Mouse (Mus musculus): ENCODE measurements around the gene Wdr37. TPM values are rescaled to one million over a fixed set of nuclear protein-coding genes. Genes with fewer than 3 reads are reported as not detected.

The Wdr37 gene
- polyA plus RNA-seq, 1 experiment from 2014 or later, result 17.5 TPM

DNA sequence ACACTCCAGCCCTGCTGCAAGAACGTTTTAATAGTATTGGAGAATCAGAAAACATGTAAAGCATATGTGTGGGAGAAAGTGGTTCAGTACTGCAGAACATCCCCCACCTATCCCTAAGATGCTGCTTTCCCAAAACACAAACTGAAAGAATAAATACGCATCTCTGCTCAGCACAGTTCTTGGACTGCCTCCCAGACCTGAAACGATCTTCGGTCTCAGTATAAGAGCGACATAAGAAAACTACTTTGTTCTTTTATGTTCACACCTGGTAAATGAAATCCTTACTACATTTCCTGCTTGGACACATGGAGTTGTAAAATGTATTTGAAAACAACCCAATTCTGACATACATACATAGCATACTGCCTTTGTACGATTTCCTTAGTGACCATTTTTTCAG, 71.1 kb downstream of the Wdr37 start:
- H3K4me2 ChIP-seq, result no peak overlapping the region
- DNase-seq (ENCODE audit: low spot score) (no peak), ATAC-seq (replicated peaks; ENCODE audit: low FRiP score) (no peak)
- 86% methylated on average over 6 of the region's 6 CpGs for WGBS
- no peaks in the 10 kb centered on the region for H3K9me3 ChIP-seq (ENCODE audit: control insufficient read depth, low read length)
- no peaks in the 10 kb centered on the region for H3K27me3 ChIP-seq (replicated peaks; ENCODE audit: control insufficient read depth, insufficient read depth, low read length)
- H3K27ac ChIP-seq (ENCODE audit: low read depth, low read length), result no peak overlapping the region
- no peak overlapping the region for H3K4me3 ChIP-seq (ENCODE audit: low read depth, low read length)
- no peaks in the 10 kb centered on the region for H3K4me1 ChIP-seq (replicated peaks; ENCODE audit: control insufficient read depth, insufficient read depth, low read length)
- H3K36me3 ChIP-seq (ENCODE audit: control insufficient read depth, insufficient read depth, low read length), result no peaks in the 10 kb centered on the region
- no peak overlapping the region for H3K9ac ChIP-seq (ENCODE audit: low read depth, low read length)

DNA sequence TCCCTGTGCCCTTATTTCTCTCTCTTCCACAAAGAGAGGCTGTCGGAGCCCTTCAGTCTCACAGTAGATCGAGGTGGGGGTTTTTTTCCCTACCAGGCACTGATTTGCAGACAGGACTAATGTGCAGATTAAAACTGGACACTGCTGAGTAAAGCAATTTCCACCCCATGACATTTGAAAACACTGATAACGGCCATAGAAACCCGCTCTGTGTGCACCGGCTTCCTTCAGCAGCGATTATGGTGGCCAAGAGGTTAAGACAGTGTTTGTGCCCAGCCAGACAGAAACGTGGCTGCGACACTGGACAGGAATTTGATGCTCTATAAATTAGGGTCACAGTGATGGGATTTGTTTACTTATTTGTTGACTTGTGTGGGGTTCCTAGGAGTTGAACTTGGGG, 78.5 kb downstream of the Wdr37 start:
- H3K27ac ChIP-seq (ENCODE audit: low read depth, low read length), result no peak overlapping the region
- H3K4me1 ChIP-seq (replicated peaks; ENCODE audit: control insufficient read depth, insufficient read depth, low read length), result no peaks in the 10 kb centered on the region
- ATAC-seq (replicated peaks; ENCODE audit: low FRiP score) (no peak), DNase-seq (ENCODE audit: low spot score) (no peak)
- WGBS, result 72% methylated on average over 8 of the region's 8 CpGs
- no peaks in the 10 kb centered on the region for H3K36me3 ChIP-seq (ENCODE audit: control insufficient read depth, insufficient read depth, low read length)
- H3K9me3 ChIP-seq (ENCODE audit: control insufficient read depth, low read length), result no peaks in the 10 kb centered on the region
- no peaks in the 10 kb centered on the region for H3K27me3 ChIP-seq (replicated peaks; ENCODE audit: control insufficient read depth, insufficient read depth, low read length)
- no peak overlapping the region for H3K4me3 ChIP-seq (ENCODE audit: low read depth, low read length)
- H3K4me2 ChIP-seq, result no peak overlapping the region
- H3K9ac ChIP-seq (ENCODE audit: low read depth, low read length), result no peak overlapping the region

DNA sequence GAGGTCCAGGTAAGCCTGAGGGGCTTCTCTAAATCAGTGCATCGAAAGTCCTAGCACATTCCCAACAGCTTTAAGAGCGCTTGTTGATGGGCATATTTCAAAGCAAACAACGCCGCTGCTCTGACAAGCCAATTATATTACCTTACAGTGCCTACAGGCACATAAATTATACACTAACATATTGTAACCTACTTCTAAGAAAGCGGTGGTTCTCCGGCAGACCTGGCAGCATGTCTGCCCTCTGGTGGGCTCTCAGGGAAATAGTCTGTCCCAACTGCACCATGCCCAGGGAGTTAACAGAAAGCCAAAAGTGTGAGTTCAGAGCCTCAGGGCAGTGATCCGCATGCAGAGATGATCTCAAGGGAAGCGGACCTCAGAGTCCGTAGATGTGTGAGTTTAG, 86.5 kb downstream of the Wdr37 start:
- Histone ChIP-seq H3K27ac (ENCODE audit: low read depth, low read length) (no peak overlapping the region), H3K9ac (ENCODE audit: low read depth, low read length) (no peak overlapping the region), H3K4me1 (replicated peaks; ENCODE audit: control insufficient read depth, insufficient read depth, low read length) (no peaks in the 10 kb centered on the region), H3K27me3 (replicated peaks; ENCODE audit: control insufficient read depth, insufficient read depth, low read length) (no peaks in the 10 kb centered on the region), H3K4me2 (no peak overlapping the region), H3K36me3 (ENCODE audit: control insufficient read depth, insufficient read depth, low read length) (no peaks in the 10 kb centered on the region), H3K9me3 (ENCODE audit: control insufficient read depth, low read length) (no peaks in the 10 kb centered on the region), H3K4me3 (ENCODE audit: low read depth, low read length) (no peak overlapping the region)
- no peak for ATAC-seq (replicated peaks; ENCODE audit: low FRiP score)
- DNase-seq (ENCODE audit: low spot score), result no peak
- 38% methylated on average over 9 of the region's 9 CpGs for WGBS

DNA sequence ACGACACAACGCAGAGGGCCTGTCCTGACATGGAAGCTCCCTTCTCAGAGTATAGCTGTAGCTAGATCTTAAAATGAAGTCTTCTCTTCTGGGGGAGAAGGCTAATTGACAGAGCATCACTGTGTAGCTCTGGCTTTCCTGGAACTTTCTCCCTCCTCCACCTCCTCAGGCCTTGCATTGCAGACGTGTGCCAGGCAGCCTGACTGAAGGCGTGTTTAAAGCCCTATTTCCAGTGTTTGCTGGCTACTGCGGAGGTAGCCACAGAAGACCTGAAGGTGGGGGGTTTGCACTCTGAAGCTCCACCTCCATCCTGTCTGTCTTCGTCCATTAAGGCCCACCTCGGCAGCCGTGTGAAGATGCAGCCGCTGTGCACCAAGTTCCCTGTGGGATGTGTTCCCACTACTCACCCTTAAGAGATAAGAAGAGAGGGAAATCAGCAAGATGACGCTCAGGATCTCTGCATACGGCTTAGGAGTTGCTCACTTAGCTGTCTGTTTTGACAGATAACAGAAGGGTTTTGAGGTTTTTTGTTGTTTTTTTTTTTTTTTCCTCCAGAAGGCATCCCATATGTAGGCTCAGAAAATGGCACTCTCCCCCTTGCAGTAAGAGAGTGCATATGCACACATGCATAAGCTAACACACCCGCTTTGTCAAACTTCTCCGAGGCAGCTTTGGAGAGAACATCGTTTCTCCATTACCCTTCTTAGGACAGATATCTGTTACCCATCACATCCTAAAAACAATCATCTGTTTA, 87.2 kb downstream of the Wdr37 start:
- no peaks in the 10 kb centered on the region for H3K4me1 ChIP-seq (replicated peaks; ENCODE audit: control insufficient read depth, insufficient read depth, low read length)
- no peak overlapping the region for H3K27ac ChIP-seq (ENCODE audit: low read depth, low read length)
- DNase-seq (ENCODE audit: low spot score) (no peak), ATAC-seq (replicated peaks; ENCODE audit: low FRiP score) (no peak)
- H3K4me2 ChIP-seq, result no peak overlapping the region
- WGBS, result 49% methylated on average over 14 of the region's 14 CpGs
- no peaks in the 10 kb centered on the region for H3K9me3 ChIP-seq (ENCODE audit: control insufficient read depth, low read length)
- no peak overlapping the region for H3K9ac ChIP-seq (ENCODE audit: low read depth, low read length)
- H3K36me3 ChIP-seq (ENCODE audit: control insufficient read depth, insufficient read depth, low read length), result no peaks in the 10 kb centered on the region
- H3K4me3 ChIP-seq (ENCODE audit: low read depth, low read length), result no peak overlapping the region
- H3K27me3 ChIP-seq (replicated peaks; ENCODE audit: control insufficient read depth, insufficient read depth, low read length), result no peaks in the 10 kb centered on the region

GRCm38 (mm10) chr13:8783686-8784307, 87.9 kb downstream of the Wdr37 start:
- Histone ChIP-seq H3K27ac (ENCODE audit: low read depth, low read length) (no peak overlapping the region), H3K9me3 (ENCODE audit: control insufficient read depth, low read length) (no peaks in the 10 kb centered on the region), H3K9ac (ENCODE audit: low read depth, low read length) (no peak overlapping the region), H3K4me1 (replicated peaks; ENCODE audit: control insufficient read depth, insufficient read depth, low read length) (no peaks in the 10 kb centered on the region), H3K27me3 (replicated peaks; ENCODE audit: control insufficient read depth, insufficient read depth, low read length) (no peaks in the 10 kb centered on the region), H3K4me2 (no peak overlapping the region), H3K36me3 (ENCODE audit: control insufficient read depth, insufficient read depth, low read length) (no peaks in the 10 kb centered on the region), H3K4me3 (ENCODE audit: low read depth, low read length) (no peak overlapping the region)
- no peak for DNase-seq (ENCODE audit: low spot score)
- ATAC-seq (replicated peaks; ENCODE audit: low FRiP score), result no peak
- WGBS, result 75% methylated on average over 10 of the region's 10 CpGs

GRCm38 (mm10) chr13:8782636-8783035, 89.1 kb downstream of the Wdr37 start:
- no peak for DNase-seq (ENCODE audit: low spot score)
- Histone ChIP-seq H3K4me3 (ENCODE audit: low read depth, low read length) (no peak overlapping the region), H3K27me3 (replicated peaks; ENCODE audit: control insufficient read depth, insufficient read depth, low read length) (no peaks in the 10 kb centered on the region), H3K9me3 (ENCODE audit: control insufficient read depth, low read length) (no peaks in the 10 kb centered on the region), H3K9ac (ENCODE audit: low read depth, low read length) (no peak overlapping the region), H3K27ac (ENCODE audit: low read depth, low read length) (no peak overlapping the region), H3K4me1 (replicated peaks; ENCODE audit: control insufficient read depth, insufficient read depth, low read length) (no peaks in the 10 kb centered on the region), H3K4me2 (no peak overlapping the region), H3K36me3 (ENCODE audit: control insufficient read depth, insufficient read depth, low read length) (no peaks in the 10 kb centered on the region)
- WGBS, result 68% methylated on average over 4 of the region's 4 CpGs
- no peak for ATAC-seq (replicated peaks; ENCODE audit: low FRiP score)

DNA sequence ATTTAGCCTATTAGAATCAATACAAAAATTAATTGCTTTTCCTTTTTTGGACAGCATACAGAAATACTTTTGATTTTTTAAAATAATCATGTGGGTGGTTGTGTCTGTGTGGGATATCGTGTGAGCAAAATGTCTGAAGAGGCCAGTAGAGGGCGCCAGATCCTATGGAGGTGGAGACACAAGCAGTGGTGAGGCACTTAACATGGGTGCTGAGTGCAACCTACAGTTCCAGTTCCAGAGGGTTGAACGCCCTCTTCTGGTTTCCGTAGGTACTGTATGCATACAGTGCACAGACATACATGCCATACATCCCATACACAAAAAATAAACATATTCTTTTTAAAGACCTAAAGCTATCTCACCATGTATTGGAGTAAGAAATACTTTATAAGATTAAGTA, 91.3 kb downstream of the Wdr37 start:
- WGBS, result 34% methylated on average over 4 of the region's 4 CpGs
- Histone ChIP-seq H3K9me3 (ENCODE audit: control insufficient read depth, low read length) (no peaks in the 10 kb centered on the region), H3K27me3 (replicated peaks; ENCODE audit: control insufficient read depth, insufficient read depth, low read length) (no peaks in the 10 kb centered on the region), H3K27ac (ENCODE audit: low read depth, low read length) (no peak overlapping the region), H3K4me3 (ENCODE audit: low read depth, low read length) (no peak overlapping the region), H3K9ac (ENCODE audit: low read depth, low read length) (no peak overlapping the region), H3K4me1 (replicated peaks; ENCODE audit: control insufficient read depth, insufficient read depth, low read length) (no peaks in the 10 kb centered on the region), H3K4me2 (no peak overlapping the region), H3K36me3 (ENCODE audit: control insufficient read depth, insufficient read depth, low read length) (no peaks in the 10 kb centered on the region)
- ATAC-seq (replicated peaks; ENCODE audit: low FRiP score) (peak; percentile 69), DNase-seq (ENCODE audit: low spot score) (no peak)

- Histone ChIP-seq H3K27me3 (replicated peaks; ENCODE audit: control insufficient read depth, insufficient read depth, low read length) (no peaks in the 10 kb centered on the region), H3K4me2 (no peak overlapping the region), H3K4me1 (replicated peaks; ENCODE audit: control insufficient read depth, insufficient read depth, low read length) (no peaks in the 10 kb centered on the region), H3K4me3 (ENCODE audit: low read depth, low read length) (no peak overlapping the region), H3K9ac (ENCODE audit: low read depth, low read length) (no peak overlapping the region), H3K36me3 (ENCODE audit: control insufficient read depth, insufficient read depth, low read length) (no peaks in the 10 kb centered on the region), H3K9me3 (ENCODE audit: control insufficient read depth, low read length) (no peaks in the 10 kb centered on the region), H3K27ac (ENCODE audit: low read depth, low read length) (no peak overlapping the region)
- DNase-seq (ENCODE audit: low spot score) (no peak), ATAC-seq (replicated peaks; ENCODE audit: low FRiP score) (no peak)
- 76% methylated on average over 4 of the region's 4 CpGs for WGBS
These were observed 101.1 kb downstream of the Wdr37 start for GRCm38 (mm10) chr13:8770616-8771015.

DNA sequence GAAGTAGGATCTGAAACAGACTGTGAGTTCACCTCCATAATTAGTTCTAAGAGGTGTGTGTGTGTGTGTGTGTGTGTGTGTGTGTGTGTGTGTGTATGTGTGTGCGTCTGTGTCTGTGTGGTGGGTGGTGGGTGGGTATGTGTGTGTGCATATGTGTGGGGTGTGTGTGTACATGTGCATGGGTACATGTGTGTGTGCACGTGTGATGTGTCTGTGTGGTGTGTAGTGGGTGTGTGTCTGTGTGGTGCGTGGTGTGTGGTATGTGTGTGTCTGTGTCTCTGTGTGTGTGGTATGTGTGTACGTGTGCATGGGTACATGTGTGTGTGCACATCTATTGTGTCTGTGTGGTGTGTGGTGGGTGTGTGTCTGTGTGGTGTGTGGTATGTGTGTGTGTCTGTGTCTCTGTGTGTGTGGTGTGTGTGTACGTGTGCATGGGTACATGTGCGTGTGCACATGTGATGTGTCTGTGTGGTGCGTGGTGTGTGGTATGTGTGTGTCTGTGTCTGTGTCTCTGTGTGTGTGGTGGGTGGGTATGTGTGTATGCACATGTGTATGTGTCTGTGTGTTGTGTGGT, 102.0 kb downstream of the Wdr37 start:
- H3K9me3 ChIP-seq (ENCODE audit: control insufficient read depth, low read length), result no peaks in the 10 kb centered on the region
- ATAC-seq (replicated peaks; ENCODE audit: low FRiP score) (no peak), DNase-seq (ENCODE audit: low spot score) (no peak)
- H3K27me3 ChIP-seq (replicated peaks; ENCODE audit: control insufficient read depth, insufficient read depth, low read length), result no peaks in the 10 kb centered on the region
- no peak overlapping the region for H3K9ac ChIP-seq (ENCODE audit: low read depth, low read length)
- H3K36me3 ChIP-seq (ENCODE audit: control insufficient read depth, insufficient read depth, low read length), result no peaks in the 10 kb centered on the region
- H3K4me1 ChIP-seq (replicated peaks; ENCODE audit: control insufficient read depth, insufficient read depth, low read length), result no peaks in the 10 kb centered on the region
- H3K4me2 ChIP-seq, result no peak overlapping the region
- H3K27ac ChIP-seq (ENCODE audit: low read depth, low read length), result no peak overlapping the region
- no peak overlapping the region for H3K4me3 ChIP-seq (ENCODE audit: low read depth, low read length)
- 90% methylated on average over 7 of the region's 7 CpGs for WGBS

Data from liver, embryonic 11.5 days (tissue).